Mouse (Mus musculus) c-Kit-positive CD71-positive TER-119-positive erythroid progenitor cells, embryonic 14.5 days (primary cell): ENCODE measurements around the gene Dennd6b.

ENCODE experiments used
- DNase-seq: peaks from one replicate; pipeline ENCODE4 v3.0.0-alpha.2; 2013; ENCODE audit warnings: low spot score

Dennd6b gene

DNA sequence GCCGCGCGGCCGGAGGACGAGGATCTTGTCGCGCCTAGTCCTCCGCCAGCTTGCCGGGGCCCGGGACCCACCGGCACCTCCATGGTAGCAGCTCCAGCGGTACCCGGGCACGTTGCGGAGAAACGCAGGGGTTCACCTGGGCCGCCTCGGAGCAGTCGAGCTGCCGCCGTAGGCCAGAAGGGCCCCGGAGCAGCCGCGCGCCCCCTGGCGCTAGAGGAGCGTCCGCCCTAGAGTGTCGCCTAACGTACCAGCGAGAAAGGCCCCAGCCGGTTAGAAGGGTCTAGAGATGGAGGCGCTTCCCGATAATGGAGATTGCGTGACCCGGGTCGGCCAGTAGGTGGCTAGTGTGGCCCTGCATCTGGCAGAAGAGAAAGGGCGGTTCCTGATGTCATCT, at the start of gene Dennd6b:
TSS of gene Dennd6b (minus strand) at position 184 of the 394 bp plus-strand sequence.
- peak; percentile 96 for DNase-seq

DNA sequence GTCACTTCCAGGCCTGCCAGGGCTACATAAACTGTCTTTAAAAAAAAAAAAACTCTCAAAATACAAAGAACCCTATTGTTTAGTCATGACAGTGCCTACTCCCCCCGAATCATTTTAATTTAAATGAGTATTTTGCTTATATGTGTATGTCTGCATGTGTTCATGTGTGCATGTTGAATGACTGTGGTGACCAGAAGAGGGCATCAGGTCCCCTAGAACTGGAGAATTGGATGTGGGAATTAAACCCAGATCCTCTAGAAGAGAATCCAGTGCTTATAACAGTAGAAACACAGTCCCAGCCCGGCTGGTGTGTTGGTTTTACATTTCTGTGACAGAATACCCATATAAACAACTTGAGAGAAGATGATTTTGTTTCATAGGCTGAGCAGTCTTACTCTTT, 44.7 kb upstream of the Dennd6b start:
- DNase-seq, result no peak

DNA sequence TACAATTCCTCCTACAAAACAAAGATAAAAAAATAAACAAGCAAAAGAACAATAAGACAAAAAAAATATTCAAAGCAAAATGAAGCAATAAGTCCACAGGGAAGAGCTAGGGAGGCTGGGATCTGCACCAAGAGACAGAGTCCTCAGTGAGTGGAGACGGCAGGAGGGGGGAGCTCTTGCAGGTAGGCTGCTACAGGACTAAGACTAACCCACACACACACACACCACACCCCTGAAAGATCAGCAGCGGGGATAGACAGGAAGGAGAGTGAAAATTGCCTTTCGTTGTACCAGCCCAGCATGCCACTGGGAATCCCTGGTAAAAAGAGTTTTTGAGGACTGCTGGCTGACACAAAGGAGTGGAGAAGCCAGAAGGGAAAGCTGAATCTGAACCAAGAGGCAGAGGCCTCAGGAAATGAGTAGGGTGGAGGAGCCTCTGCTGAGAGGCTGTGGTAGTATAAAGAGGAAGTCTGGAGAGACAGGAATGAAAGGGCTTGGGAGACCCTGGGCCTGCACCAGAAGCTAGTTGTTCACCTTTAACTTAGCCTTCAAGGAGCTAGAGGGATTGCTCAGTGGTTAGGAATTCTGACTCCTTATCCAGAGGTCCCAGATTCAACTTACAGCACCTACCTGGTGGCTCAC, 43.6 kb upstream of the Dennd6b start:
- DNase-seq, result no peak

DNA sequence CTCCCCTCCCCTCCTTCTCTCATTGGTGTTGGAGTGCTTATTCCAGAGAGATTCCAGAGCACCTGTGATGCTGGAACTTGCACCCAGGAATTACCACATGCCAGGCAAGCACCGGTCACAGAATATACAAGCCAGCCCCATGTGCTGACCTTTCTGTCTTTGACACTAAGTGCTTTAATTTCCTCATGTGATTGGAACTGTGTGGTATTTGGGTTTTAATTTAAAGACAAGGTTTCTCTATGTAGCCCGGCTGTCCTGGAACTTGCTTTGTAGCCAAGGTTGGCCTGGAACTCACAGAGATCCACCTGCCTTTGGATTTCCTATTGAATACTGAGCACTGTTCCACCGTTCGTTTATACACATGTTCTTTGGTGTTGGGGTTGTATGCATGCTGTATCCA, 37.8 kb upstream of the Dennd6b start:
- no peak for DNase-seq

DNA sequence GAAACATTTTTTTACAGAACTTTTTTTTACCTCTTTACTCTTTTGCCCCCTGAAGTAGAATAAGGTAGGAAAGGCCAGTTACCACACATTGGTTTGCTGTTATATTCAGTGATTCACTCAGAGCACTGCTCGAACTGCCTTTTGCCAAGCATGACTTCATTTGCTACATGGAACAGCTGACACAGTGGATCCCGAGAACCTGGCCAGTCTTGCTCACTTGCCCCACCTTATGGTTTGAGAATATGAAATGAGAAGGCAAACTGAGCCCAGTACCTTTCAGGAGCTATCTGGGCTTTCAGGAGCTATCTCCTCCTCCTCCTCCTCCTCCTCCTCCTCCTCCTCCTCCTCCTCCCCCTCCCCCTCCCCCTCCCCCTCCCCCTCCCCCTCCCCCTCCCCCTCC, 37.3 kb upstream of the Dennd6b start:
- DNase-seq, result no peak

DNA sequence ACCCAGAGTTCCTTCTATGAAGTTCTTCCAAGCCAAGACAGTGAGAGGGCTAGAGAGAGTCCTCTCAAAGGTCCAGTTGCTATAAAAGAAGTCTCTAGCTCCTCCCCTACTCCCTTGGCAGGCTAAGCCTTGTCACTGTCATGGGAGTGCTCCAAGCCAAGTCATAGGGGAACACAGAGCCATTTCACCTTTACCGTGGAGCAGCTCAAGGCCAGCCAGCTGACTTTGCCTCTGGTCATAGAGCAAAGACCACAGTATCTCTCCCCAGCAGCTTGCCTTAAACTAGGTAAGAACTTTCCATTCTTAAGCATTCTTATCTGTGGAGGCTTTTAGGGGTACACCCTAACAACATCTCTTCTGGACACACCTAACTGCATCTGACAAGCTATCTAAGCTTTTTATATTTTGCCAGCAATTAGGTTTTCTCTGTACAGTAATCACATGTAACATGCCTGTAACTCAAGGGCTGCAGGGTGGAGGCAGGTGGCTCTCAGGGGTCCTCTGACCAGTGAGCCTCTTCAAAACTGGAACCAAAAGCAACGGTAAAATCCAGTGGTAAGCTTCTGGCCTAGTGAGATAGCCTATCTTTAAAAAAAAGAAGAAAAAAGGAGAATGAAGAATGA, 19.4 kb upstream of the Dennd6b start:
- DNase-seq, result peak; percentile 66

DNA sequence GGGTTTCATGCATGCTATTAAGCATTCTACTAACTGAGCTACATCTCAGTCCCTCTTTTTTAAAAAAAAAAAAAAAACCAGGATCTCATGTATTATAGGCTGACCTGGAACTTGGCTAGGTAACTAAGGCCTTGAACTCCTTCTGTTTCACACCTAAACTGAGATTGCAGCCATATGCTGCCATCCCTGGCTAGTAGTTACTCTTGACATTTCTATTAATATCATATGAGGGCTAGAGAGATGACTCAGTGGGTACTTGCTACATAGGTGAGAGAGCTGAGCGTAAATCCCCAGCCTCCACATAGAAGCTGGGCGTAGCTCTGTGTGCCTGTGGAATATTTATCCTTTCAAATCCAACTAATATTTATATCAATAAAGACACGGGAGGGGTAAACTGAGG, 18.7 kb upstream of the Dennd6b start:
- DNase-seq, result no peak

DNA sequence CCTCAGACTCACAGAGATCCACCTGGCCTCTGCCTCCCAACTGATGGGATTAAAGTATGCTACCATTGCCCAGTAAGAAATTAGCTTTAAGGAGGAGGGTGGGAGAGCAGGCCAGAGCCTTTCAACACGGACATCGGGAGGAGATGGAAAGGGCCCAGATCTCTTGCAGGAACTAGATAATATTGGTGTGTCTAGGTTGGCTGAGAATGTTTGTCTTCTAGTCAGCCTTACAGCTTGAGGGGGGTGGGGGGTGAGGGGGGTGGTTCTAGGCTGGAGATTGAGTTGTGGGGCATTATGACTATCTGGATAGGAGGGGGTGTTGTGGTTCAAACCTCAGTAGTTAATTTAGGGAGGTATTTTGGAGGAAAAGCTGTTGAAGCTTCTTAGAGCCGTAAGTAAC, 17.2 kb upstream of the Dennd6b start:
- no peak for DNase-seq

DNA sequence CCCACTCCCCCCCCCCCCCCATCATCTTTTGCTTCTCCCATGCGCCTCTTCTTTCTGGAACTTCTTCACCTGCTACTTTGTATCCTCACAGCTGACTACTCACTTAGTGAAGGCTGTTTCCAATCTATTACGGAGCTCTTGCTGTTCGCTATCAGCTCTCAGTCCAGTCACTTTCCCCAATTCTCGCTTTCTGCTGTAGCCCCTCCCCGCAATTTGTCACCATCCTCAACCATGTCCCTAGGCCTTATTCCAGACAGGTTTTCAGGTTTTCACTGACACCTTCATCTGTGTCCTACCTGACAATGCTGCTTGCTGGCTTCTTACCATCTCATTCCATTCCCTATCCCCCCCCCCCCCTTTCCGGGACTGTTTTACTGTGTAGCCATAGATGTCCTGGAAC, 16.2 kb upstream of the Dennd6b start:
- no peak for DNase-seq

DNA sequence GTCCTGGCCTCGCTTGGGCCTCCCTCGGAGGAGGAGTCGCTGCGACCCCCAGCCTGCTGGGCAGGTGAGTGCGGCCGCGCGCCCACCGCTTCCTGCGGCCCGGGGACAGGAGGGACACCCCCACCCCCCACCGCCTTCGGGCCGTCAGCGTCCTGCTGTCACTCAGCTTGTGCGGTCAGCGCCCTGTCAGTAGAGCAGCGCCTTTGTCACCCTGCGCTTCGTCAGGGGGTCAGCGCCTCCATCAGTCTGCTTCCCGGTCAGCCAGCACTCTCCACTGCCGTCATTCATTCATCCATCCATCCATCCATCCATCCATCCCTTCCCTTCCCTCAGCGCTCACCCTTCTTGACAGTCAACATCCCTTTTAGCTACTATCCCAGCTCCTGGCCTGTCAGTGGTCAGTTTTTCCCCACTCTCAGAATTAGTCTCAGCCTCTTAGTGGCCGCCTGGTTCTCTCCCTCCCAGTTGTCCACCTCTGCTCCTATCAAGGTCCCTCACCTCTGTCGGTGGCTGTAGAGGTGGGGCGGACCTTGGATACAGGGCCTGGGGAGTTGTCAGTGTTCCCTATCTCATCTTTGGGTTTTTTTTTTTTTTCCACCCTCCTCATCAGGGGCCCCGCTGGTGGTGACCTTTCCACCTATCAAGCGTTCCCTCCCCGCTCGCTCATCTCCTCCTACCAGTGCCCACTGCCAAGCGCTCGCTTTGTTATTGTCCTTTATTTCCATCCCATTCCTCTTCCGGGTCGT, 15.6 kb upstream of the Dennd6b start:
- peak; percentile 61 for DNase-seq

DNA sequence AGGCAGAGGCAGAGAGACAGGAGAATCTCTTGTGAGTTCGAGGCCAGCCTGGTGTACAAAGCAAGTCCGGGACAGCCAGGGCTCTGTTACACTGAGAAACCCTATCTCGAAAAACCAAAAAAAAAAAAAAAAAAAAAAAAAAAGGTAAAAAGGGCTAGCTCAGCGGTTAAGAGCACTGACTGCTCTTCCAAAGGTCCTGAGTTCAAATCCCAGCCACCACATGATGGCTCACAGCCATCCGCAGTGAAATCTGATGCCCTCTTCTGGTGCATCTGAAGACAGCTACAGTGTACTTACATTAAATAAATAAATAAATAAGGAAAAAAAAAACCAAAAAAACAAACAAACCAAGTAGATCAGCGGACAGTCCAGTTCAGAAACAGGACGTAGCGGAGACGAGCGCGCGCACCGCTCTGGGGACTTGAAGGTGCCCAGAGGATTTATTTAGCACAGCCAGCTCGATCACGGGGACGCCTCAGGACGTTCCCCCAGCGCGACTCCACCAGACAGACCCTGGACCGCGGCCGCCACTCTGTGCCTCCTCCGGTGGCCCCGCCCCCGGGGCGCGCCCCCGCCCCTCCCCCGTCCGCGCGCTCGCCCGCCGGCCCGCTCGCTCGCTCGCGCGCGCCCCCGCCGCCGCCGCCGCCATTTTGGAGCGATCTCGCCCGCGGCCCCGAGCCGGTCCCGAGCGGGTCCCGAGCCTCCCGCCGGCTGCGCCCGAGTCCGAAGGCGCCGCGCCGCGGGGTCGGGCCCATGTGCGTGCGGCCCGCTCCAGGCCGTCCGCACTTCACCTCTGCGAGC, 14.8 kb upstream of the Dennd6b start, which contains the start of gene Ppp6r2:
TSS of gene Ppp6r2 (plus strand) at position 639 of the 801 bp plus-strand sequence.
- DNase-seq, result peak; percentile 69

DNA sequence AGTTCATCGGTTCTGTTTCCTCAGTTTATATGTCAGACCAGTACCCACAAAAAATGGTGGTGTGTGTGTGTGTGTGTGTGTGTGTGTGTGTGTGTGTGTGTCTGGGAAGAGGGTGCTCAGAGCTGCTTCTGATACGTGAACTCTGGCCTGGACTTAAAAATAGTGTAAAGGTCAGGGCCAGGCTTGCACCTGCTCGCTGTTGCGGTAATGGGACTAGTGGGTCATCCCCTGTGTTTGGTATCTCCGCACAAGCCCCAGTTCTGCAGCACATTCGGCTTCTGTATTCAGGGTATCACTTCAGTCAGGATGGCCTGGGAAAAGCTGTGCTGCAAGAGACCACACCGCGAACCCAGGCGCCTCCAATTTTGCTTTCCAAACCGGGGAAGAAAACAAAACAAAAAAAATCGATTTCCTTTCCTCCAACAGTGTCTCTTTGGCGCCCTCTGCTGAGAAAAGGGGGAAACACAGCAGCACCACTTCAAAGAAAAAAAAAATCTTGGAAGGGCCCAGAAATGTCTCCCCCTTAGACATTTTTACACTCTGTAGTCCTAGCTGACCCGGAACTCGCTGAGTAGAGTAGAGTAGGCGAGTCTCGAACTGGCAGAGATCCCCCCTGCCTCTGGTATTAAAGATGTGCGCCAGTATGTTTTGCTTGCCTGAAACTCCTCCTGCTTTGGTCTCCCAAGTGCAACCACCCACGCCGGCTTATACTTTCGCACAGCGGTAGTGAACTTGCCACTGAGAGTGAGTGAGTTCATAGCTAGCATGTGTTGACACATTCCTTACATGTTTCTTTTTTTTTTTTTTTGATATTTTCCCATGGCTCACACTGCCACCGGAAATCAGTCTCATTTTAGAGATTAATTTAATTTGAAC, 13.8 kb upstream of the Dennd6b start:
- DNase-seq, result peak; percentile 89

DNA sequence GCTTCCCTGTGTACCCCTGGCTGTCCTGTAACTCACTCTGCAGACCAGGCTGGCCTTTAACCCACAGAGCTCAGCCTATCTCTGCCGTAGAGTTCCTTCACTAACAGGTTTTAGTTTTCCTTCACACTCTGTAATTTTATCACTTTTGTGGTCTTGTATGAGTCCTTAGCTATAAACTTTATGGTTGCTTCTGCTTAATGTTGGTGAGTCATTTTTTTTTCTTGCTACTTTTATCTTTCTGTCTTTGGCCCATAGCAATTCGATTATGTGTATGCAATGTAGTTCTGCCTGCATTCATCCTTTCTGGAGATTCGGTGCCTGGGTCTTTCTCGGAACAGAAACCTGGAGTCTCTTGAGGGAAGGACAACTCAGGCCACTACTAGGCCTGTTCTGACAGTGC, 11.2 kb upstream of the Dennd6b start:
- no peak for DNase-seq

DNA sequence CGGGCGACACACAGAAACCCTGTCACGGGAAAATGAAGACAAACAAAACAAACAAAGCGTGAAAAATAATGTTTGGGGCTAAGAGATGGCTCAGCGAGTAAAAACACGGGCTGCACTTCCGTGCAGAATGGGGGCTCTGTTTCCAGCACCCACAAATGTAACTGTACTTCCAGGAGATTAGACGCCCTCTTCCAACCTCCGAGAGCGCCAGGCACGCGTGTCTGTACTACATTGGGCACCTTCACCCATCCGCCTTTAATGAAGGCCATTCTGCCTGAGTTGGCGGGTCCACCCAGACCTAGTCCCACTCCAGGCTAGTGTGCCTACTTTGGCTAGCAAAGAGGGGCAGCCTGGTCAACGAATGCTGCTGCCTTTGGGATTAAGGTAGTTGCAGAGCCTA, 760 bp upstream of the Dennd6b start:
- no peak for DNase-seq

DNA sequence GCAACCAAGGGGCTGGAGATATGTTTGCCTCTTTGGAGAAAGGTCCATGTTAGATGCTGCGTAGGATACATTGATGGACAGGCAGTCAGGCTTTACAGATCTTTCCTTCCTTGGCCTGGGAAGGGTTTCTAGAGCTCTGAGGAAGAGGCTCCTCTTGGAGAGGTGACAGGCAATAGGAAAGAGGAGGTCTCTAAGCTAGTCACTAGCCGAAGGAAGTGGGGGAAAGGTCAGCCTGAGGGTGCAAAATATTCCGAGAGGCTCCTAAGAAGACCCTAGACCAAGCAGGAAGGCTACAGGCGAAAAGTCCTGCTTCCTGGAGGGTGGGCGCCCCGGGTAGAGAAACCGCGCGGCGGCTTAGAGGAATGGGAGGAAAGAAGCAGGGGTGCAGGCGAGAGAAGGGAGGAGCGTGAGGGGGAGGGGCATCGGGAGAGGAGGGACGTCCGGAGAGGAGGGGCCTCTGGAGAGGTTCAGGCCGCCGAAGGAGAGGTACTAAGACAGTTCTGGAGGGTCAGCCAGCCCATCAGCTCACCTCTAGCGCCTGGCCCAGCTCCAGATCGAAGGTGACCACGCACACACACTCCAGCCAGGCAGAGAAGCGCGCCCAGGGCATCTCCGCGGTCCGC, 495 bp downstream of the Dennd6b start:
- DNase-seq, result peak; percentile 85

DNA sequence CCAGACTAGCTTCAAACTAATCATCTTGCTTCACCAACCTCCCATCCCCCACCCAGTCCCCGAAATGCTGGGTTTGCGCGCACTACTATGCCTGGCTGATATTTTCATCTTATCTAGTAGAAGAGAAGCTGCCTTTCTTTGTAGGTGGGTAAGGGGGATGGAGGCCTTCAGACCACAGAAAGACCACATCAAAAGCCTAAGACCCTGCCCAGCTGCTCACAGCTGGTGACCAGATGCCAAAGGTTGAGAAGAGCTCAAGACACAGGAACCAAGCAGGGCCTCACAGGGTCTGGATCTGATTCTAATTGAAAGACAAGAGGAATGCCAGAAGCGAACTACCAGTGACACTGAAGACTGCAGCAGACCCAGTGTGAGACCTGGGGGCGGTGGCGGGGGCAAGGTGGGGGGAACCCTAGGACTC, 1.0 kb downstream of the Dennd6b start:
- DNase-seq, result no peak

DNA sequence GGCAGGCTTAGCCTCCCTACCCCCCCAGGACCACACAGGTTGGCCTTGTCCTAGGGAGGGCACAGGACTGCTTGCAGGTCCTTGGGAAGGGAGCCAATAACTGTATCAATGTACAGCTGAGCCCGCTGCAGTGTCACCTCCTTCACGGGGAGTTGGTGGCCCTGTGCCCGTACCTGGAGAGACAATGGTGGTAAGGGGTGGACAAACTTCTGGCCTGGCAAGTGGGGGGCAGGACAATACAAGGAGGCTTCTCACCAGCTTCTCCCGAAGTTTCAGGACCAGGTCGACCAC, 11.4 kb downstream of the Dennd6b start:
- DNase-seq, result no peak

DNA sequence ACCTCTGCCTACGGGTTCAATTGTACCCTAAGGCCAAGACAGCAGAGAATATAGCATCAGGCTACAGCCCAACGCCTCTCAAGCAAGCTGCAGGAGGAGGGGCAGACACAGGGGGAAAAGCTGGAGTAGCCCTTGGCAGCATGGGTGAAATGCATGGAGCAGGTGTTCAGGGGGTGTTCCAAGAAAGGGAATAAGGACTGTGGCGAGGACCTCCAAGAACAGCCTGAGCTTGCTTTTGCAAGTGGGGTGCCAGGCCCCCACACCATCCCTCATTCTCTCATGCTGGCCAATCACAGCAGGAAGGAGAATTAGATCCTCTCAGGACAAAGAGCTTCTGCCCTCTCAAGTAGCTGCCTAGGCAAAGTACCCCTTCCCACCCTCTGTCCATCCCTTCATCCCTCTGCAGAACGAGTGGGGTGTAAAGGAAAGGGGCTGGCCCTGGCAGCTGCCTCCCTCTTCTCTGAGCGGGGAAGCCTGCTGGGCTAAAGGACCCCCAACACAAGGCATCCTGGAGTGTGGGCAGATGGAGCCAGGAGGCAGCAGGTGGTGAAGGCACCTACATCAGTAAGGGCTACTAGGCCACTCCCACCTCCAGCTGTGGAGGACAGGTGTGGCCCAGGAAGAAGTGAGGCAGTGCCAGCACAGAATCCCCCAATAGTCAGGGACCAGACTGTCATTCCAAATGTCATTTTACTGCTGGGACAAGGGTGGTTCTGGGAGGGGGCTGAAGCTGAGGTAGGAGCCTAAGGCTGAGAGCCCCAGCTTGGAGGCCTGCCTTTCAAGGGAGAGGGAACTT, 12.0 kb downstream of the Dennd6b start:
- no peak for DNase-seq

DNA sequence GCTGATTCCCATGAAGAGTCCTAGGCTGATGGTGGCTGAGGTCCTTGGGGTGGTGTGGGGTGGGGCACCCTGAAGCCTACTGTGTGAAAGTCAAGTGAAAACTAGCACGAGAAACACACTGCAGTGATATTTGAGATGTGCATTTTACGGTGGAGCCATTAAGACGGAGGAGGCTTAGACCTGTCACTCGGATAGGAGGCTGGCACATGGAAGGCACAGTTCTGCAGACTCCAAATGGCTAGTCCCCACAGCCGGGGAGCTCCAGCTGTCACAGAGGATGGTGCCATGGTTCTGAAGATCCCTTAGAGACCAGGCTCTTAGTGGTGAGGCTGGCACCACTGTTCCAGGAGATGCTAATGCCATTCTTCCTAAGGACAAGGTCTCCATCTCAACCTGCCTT, 13.5 kb downstream of the Dennd6b start:
- no peak for DNase-seq

DNA sequence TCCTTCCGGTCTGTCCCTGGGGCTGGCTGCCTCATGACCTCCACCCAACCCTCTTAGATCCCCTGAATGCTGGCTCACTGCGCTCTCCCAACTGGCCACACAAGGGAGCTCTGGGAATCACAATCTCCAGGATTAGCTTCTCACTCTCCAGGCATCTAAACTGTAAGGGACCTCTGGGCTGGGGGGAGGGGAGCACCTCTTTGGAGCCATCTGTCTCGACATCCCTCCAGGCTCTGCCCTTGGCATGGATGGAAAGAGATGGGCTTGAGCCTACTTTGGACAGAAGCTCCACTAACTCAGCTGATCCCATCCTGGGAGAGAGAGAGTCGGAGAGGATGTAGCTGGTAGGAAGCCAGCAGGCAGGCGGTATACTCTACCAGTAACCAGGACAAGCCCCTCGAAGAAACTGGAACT, 14.0 kb downstream of the Dennd6b start:
- no peak for DNase-seq
